Mouse (Mus musculus): ENCODE data around the gene Ube4a.
A peak's percentile ranks its signal among the peaks of the same experiment; 100 is the strongest.
"Not testable (repeated sequence)": the region's sequence is repeated elsewhere in the genome, so short reads cannot be mapped to it uniquely, and the experiment has no call there.

The Ube4a gene

GRCm38 (mm10) chr9:44981104-44981503, 15.7 kb upstream of the Ube4a start:
- DNase-seq: no peak

GRCm38 (mm10) chr9:44980242-44980641, 14.8 kb upstream of the Ube4a start, which contains the start of gene Cd3g:
Gene Cd3g (minus strand): TSS chr9:44980431.
- DNase-seq: no peak

- no peak for DNase-seq
These were observed 14.4 kb upstream of the Ube4a start for GRCm38 (mm10) chr9:44979806-44980205.

GRCm38 (mm10) chr9:44977813-44978212, 12.4 kb upstream of the Ube4a start:
- DNase-seq: no peak

GRCm38 (mm10) chr9:44969450-44969849, 4.0 kb upstream of the Ube4a start:
- DNase-seq: no peak

GRCm38 (mm10) chr9:44967763-44968162, 2.4 kb upstream of the Ube4a start:
- not testable (repeated sequence) for DNase-seq

GRCm38 (mm10) chr9:44966815-44967242, 1.4 kb upstream of the Ube4a start:
- peak; percentile 88 to 89 for DNase-seq

- no peak for DNase-seq
These were observed 550 bp upstream of the Ube4a start for GRCm38 (mm10) chr9:44965833-44966466.

GRCm38 (mm10) chr9:44954432-44954831, 11.0 kb downstream of the Ube4a start:
- DNase-seq: no peak

- peak; percentile 21 to 57 for DNase-seq
These were observed 17.6 kb downstream of the Ube4a start for GRCm38 (mm10) chr9:44947836-44948235.

GRCm38 (mm10) chr9:44946185-44946695, 19.2 kb downstream of the Ube4a start:
- DNase-seq: no peak

GRCm38 (mm10) chr9:44942421-44942820, 23.0 kb downstream of the Ube4a start:
- no peak for DNase-seq

- DNase-seq: no peak
These were observed 23.6 kb downstream of the Ube4a start for GRCm38 (mm10) chr9:44941756-44942155.

- DNase-seq: no peak
These were observed 43.9 kb downstream of the Ube4a start for GRCm38 (mm10) chr9:44921543-44921942.

- DNase-seq: peak; percentile 55 to 66
These were observed 44.3 kb downstream of the Ube4a start for GRCm38 (mm10) chr9:44921123-44921468.

- DNase-seq: peak; percentile 89 to 91
These were observed 44.9 kb downstream of the Ube4a start, which contains the start of gene Atp5l for GRCm38 (mm10) chr9:44920374-44921122. Gene Atp5l (minus strand): TSS chr9:44920742.

- DNase-seq: no peak
These were observed 45.8 kb downstream of the Ube4a start for GRCm38 (mm10) chr9:44919606-44920005.

GRCm38 (mm10) chr9:44916196-44916595, 49.2 kb downstream of the Ube4a start:
- DNase-seq: peak in 1 of 2 experiments; percentile 66

- no peak for DNase-seq
These were observed 50.7 kb downstream of the Ube4a start for GRCm38 (mm10) chr9:44914706-44915105.

GRCm38 (mm10) chr9:44911365-44911764, 54.0 kb downstream of the Ube4a start:
- no peak for DNase-seq

- DNase-seq: no peak
These were observed 59.8 kb downstream of the Ube4a start for GRCm38 (mm10) chr9:44905620-44906019.

GRCm38 (mm10) chr9:44904964-44905363, 60.4 kb downstream of the Ube4a start:
- peak; percentile 27 to 59 for DNase-seq

- no peak for DNase-seq
These were observed 61.5 kb downstream of the Ube4a start for GRCm38 (mm10) chr9:44903856-44904255.

GRCm38 (mm10) chr9:44900402-44900801, 65.0 kb downstream of the Ube4a start:
- peak in 1 of 2 experiments; percentile 38 for DNase-seq

Data from kidney, postnatal 25 days (tissue).